Mouse (Mus musculus) thymus, postnatal 10 days (tissue): Measurements from ENCODE around the gene Zfp592.

Source experiments
- DNase-seq, 2 experiments: peaks; one replicate each; pipeline ENCODE4 v3.0.0; 2021; ENCODE audit warnings: low spot score in 2 of 2

Zfp592 gene

GRCm38 (mm10) chr7:80993834-80994662, 567 bp downstream of the Zfp592 start:
- peak in 1 of 2 experiments; percentile 38 for DNase-seq

DNA sequence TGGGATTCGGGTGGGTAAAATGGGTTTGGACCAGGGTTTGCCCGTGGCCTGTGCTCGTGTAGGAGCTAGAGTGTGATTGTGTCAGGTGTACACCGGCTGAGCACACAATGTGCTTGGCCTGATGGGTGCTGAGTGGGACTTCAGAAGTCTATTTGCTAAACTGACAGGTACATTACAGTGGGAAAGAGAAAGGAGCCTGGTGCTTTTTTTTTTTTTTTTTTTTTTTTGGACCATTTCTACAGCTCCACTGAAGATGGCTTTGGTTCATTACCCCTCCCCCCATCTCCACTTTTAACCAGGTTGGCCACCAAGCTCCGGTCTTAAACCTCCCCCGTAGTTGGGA, 1.2 kb downstream of the Zfp592 start:
- DNase-seq: no peak

GRCm38 (mm10) chr7:80995266-80996146, 2.0 kb downstream of the Zfp592 start:
- peak in 1 of 2 experiments; percentile 22 for DNase-seq

DNA sequence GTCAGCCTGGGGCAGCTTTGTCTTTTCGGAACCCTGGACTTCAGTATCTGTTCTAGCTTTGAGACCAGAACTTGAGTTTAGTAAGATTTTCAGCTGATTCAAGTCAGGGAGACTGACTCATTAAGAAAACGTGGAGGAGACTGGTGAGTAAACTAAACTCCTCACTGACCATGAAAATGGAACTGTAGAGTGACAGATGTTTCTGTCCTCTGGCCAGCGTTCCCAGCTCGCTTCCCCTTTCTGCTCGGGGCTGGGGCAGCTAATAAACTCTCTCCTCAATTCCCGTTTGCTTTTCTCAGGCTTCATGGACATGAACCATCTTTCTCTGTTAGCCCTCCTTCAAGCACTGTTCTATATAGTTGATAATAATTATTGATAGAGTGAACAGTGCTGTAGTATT, 4.3 kb downstream of the Zfp592 start:
- DNase-seq: no peak

DNA sequence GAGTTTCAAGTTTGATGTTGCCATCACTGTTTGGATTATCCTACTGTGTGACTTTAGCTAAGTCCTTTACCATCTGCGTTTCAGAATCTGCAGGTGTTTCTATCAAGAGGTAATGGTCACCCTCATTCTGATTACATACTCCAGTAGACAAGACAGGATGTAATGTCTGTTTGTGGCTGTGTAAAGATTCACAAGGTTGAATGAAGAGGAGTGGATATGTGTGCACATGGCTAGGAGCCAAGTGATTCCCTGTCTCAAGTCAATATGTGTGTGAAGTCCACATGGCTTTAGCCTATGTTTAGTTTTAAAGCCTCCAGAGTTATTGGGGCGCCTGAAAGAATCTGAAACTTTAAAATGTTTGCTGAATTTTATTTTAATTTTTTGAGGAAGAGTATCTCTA, 6.1 kb downstream of the Zfp592 start:
- no peak for DNase-seq

DNA sequence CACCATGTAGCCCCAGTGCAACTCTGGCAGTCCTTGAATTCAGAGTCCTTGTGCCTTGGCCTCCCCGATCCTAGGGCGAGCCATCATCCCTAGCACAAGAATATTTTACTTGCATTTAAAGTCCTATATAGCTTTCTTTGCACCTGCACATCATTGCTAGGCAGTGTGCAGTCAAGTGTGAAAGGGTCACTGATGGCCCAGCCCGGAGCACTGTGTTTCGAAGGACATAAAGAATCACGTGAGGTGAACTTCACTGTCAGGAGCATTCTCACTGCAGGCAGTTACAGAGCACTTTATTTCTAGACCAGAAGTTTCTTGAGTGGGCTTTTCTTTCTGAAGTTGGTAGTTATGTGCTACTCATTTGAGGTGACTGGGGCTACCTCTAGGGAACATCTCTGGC, 8.4 kb downstream of the Zfp592 start:
- no peak for DNase-seq

DNA sequence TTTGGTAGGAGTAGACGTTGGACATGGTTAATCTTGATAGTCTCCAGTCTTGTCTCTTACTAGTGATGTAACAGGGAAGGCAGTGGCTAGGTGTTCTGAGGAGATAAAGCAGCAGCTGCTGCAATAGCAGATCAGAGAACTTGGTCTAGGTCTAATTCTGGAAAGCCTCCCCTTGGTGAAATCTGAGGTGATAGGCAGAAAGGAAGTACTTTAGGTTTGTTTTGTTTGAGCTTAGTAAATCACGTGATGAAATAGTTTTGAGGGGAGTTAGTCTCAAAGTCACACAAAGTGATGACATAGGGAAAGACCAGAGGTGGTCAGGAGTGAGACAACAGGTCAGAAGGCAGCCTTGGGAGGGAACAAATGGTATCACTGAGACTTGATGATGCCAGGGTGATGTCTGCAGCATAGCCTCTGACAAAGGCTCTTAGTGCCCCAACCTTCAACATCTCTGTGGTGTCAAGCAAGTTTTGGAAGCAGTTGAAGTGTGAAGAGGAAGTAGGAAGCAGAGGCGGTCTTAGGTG, 11.1 kb downstream of the Zfp592 start:
- no peak for DNase-seq

- DNase-seq: no peak
These were observed 12.5 kb downstream of the Zfp592 start for GRCm38 (mm10) chr7:81005969-81006368.

DNA sequence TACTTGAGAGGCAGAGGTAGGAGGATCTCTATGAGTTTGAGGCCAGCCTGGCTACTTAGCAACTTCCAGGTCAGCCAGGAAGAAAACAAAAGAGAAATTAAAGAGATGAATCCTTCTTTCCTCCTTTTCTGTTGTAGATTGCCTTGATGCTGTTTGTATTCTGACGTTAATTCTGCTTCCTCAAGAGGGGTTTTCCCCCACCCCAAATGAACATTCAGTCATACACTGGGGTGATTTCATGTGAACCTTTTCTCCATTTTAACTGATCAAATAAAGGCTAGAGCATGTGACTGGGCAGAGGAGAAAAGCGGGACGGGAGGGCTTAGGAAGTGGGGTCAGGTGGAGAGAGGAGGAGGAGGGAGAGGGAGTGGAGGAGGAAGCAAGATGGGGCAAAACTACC, 14.8 kb downstream of the Zfp592 start:
- no peak for DNase-seq

GRCm38 (mm10) chr7:81011576-81011975, 18.1 kb downstream of the Zfp592 start:
- DNase-seq: no peak

DNA sequence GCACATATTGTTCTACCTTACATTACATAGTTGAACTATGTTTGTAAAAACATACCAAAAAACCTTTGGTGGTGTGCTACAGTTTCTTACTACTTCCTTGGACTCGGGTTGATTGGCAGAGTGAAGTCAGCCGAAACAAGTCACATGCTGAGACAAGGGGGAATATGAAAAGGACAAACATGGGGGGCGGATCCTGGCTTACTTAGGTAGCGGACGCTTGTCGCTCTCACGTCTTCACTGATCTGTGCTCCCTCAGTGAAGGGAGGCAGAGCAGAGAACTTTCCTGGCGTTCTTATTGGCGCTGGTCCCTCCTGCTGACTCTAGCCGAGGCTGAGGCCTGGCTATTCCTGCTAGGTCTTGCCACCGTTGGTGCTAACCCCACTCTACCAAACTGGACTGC, 26.8 kb downstream of the Zfp592 start:
- DNase-seq: no peak

DNA sequence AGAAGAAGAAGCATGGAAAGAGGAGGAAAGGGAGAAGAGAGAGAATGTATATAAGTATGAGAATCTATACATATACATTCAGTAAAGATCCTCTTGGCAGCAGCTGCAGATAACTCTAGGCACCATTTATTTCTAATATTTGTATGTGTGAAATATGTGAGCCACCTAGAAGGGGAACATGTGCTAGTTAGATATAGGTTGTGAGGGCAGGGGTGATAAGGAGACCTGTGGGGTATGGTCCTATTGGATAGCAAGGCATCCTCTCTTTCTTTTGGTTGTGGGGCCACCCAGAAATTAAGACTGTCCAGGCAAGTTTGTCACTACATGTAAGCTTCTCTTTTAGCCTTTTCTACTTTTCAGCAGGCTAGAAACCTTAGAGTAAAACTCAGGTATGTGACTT, 29.2 kb downstream of the Zfp592 start:
- DNase-seq: no peak

- peak in 1 of 2 experiments; percentile 18 for DNase-seq
These were observed 30.6 kb downstream of the Zfp592 start for GRCm38 (mm10) chr7:81024118-81024517.

DNA sequence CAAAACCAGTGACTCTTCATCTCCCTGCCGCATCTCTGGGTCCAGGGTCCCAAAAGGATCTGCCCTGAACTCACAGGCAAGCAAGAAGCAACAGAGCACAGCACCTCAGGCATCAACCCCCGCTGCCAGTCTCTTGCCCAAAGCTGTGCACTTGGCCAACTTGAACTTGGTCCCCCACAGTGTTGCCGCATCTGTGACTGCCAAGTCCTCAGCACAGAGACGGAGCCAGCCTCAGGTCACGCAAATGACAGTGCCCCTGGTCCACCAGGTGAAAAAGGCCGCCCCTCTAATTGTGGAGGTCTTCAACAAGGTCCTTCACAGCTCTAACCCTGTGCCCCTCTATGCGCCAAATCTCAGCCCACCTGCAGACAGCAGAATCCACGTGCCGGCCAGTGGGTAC, 31.2 kb downstream of the Zfp592 start:
- no peak for DNase-seq

DNA sequence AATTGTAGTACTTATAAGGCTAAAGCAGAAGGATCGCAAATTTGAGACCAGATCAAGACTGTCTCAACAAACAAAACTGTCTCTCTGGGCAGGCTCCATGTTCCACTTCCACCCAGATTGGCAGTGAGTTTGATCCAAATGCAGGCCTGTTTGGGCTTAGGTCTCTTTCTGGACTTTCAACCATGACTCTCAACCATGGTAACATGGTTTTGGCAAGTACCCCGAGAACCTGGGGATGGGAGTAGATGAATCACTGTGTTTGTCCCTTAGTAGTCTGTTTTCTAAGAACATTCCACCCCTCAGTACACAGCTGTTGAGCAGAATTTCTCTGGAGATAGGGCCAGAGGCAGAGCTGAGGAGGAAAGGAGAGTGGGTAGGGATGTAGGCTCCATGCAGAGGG, 32.3 kb downstream of the Zfp592 start:
- no peak for DNase-seq

DNA sequence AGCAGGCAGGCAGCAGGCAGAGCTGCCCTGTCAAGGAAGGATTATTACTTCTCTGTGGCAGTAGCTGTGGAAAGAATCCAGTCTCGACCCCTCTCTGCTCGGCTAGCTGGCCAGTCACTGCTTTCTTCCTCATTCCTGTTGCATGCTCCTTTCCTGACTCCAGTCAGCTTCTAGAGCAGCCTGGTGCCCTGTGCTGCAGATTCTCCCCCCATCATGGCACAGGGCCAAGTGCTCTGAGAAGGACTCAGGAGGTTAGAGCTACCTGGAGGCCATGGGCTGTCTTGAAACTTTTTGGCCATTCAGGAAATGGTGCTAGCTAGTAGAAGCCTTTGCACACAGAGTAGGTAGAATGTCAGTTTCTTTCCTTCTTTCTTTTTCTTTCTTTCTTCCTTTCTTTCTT, 46.2 kb downstream of the Zfp592 start:
- DNase-seq: no peak

GRCm38 (mm10) chr7:81043023-81043620, 49.6 kb downstream of the Zfp592 start:
- DNase-seq: no peak

DNA sequence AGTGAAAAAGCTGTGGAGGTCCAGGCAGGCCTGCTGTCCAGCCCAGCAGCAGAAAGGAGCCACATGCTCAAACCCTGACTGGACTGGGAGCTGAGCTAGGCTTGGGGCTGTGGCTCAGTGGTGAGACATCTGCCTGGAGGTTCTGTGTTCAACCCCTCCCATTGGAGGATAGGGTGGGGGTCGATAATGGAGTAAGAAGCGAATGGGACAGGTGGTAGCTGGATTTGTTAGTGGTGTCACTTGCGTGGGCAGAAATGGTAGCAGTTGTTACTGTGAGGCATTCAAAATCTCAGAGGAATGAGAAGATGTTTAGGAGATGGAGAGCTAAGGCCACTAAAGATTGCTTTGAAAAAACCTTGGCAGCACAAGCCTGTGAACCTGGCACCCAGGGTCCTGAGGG, 54.4 kb downstream of the Zfp592 start:
- DNase-seq: no peak

GRCm38 (mm10) chr7:81048513-81048912, 55.0 kb downstream of the Zfp592 start:
- DNase-seq: no peak

DNA sequence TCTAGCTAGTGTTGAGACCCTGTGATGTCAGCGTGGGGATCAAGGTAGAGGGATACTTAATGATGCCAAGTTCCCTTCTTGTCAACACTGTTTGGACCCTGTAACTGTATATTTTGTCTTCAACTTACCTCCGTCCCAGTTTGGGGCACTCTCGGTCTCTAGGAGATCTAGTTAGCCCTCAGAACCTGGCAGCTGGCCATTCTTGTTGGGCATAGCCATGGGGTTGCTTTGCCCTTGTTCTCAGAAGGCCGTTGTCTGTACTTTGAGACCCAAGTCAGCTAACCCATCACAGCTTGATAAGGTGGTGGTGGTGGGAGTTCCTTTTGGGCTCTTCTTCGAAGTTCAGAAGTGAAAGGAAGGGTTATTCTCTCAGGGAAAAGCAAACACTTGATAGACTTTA, 56.5 kb downstream of the Zfp592 start:
- no peak for DNase-seq

- no peak for DNase-seq
These were observed 62.4 kb downstream of the Zfp592 start for GRCm38 (mm10) chr7:81055709-81056370.

DNA sequence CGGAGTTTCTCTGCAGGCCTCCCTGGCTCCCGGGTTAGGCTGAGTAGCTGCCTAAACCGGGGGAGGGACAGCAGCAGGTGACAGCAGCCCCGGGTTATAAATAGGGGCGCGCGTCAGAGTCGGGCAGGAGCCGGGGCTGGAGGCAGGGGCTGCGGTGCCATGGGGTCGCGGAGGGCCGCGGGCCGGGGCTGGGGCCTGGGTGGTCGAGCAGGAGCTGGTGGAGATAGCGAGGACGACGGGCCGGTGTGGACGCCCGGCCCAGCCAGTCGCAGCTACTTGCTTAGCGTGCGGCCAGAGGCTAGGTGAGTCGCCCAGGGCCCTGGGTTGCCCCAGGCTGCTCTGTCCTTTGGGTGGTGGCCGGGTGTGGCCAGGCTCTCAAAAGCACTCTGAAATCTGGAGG, 64.0 kb downstream of the Zfp592 start, which contains the start of gene Alpk3:
TSS of gene Alpk3 (plus strand) at position 130 of the 400 bp plus-strand sequence.
- no peak for DNase-seq
